Mouse (Mus musculus) heart, adult 2 months (tissue): Measurements from ENCODE around the gene Egr2.

Experiments
- CTCF ChIP-seq: fragments of 200-600 bp; IDR thresholded peaks from 2 replicates; pipeline ENCODE4 v1.8.1; 2022; ENCODE audit warnings: antibody characterized with exemption, mild to moderate bottlenecking, moderate library complexity
- EP300 ChIP-seq: fragments of 200-500 bp; IDR thresholded peaks from 2 replicates; pipeline ENCODE4 v1.6.1; 2011; ENCODE audit warnings: low read depth, low read length, control low read depth; ENCODE audit not compliant: insufficient read depth
- POLR2A ChIP-seq: fragments of 200-500 bp; IDR thresholded peaks from 2 replicates; pipeline ENCODE4 v1.6.1; 2011; ENCODE audit warnings: mild to moderate bottlenecking, low read depth, low read length, control low read depth; ENCODE audit not compliant: insufficient read depth

GRCm38 (mm10) chr10:67585873-67586610 is 50.8 kb downstream of the Egr2 start:
- TF ChIP-seq EP300, result no peak
- TF ChIP-seq CTCF, result no peak
- no peak for TF ChIP-seq POLR2A
